Mouse (Mus musculus) liver, embryonic 14.5 days (tissue): ENCODE data around the gene Setmar.

Experiments
- CTCF ChIP-seq: IDR thresholded peaks from 2 replicates; pipeline ENCODE4 v1.5.1; 2016; ENCODE audit warnings: antibody characterized with exemption, low read depth, control low read depth
- EP300 ChIP-seq: IDR thresholded peaks from 2 replicates; pipeline ENCODE4 v1.6.1; 2016; ENCODE audit warnings: antibody characterized with exemption, low read depth

GRCm38 (mm10) chr6:108114971-108115370 lies 50.1 kb downstream of the Setmar start:
- TF ChIP-seq CTCF (no peak), EP300 (no peak)
